Mouse (Mus musculus): ENCODE measurements at regions not wholly inside any gene's neighbourhood (a gene's known extent, or its start where the extent isn't known, plus 50 kb on each side); places are given as distances from the start of the nearest gene placed in this dataset.

DNA sequence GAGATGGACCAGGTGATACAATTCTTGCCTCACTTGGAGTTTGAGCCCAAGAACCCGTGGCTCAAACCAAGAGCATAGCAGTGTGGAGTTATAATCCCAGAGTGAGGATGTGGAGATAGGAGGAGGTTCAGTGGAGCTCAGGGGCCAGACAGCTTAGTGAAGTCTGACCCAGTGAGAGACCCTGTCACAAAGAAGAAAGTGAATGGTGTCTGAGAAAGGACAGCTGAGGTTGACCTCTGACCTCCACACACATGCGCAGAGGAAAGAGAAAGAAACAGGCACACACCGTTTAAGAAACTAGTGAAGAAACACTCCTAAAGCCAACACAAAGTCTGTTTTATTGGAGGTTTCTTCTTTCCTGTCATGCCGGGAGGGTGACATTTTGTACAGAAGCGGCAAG is 124.7 kb upstream of the Mkln1 start:
- intact Hi-C loops (cut with DNase I), result no loop called here
- DNase-seq (ENCODE audit: low spot score in 2 of 2), result no peak

DNA sequence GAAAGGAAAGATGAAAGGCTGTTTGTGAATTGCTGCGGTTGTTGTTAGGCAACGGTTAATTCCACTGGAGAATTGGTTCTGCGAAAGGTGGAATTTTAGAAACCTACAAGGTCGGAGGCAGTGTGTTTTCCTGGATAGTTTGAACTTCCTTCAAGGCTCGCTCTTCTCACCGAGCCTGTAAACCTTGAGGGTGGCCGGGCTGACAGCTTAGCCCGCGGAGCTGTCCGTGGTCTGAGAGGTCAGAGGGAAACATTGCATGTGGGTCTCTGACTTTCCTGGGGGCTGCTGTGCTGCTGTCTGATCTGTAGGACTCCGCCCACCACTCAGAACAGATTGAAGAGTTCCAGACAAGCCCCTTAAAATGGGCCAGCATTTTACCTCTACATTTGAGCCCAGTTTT is 124.3 kb upstream of the Mkln1 start:
- intact Hi-C loops (cut with DNase I), result no loop called here
- DNase-seq (ENCODE audit: low spot score in 2 of 2), result no peak

DNA sequence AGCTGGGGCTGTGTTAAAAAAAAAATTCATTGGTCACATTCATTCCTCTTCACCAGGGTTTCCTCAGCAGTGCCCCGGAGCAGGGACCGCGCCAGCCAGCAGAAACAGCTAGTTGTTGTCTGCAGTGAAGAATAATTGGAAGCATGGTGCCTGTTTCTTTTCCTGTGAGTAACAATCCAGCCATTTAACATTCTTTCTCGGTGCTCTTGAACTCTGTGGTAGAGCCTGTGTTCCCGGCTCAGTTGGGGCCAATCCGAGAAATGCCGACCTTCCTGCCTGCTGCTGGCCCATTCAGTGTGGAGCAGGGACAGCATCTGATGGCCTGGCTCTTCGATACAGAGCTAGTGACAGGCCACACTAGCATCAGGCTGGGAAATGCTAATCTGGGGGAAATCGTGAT is 120.7 kb upstream of the Mkln1 start:
- intact Hi-C loops (cut with DNase I), result no loop called here
- peak in 1 of 2 experiments; percentile 41 for DNase-seq (ENCODE audit: low spot score in 2 of 2)

DNA sequence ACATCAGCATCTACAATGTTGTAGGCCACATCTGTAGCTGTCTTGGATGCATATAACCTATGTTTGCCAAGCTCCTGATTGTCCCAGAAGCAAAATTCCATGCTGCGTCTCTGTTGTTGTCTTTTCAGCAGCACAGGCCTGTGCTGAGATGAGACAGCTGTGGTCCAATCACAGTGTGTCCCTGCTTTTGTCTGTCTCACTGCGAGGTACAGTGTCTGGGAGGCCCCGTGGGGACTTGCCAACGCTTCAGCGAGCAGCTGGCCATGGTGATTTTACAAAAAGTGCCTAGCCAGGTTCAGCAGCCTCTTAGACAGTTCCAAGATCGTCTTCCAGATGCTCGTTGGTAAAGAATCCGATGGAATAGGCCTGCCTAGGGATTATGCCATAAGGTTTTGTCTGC is 114.6 kb upstream of the Mkln1 start:
- DNase-seq (ENCODE audit: low spot score in 2 of 2), result no peak
- intact Hi-C loops (cut with DNase I), result loop anchor here (2.0 kb wide), 1 partner anchor 63 kb away; no protein-coding TSS in a partner anchor

DNA sequence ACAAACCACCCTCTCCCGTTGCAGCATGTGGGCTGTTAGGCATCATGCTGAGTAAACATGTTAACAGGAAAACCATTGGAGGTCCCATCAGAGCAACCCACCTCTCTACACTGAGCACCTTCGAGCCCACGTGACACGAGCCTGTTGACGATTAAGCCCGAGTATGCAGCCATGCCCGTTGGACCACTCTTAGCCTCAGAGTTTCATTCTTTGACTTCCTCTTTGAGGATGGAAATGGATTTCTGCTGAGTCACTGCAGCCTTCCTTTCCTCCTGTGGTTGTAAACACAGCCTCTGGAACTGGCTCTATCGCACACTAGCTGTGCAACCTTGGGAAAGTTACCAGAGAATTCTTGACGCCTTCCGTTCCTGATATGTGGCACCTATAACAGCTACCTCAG is 114.1 kb upstream of the Mkln1 start:
- intact Hi-C loops (cut with DNase I), result loop anchor here (2.0 kb wide), 1 partner anchor 64 kb away; no protein-coding TSS in a partner anchor
- DNase-seq (ENCODE audit: low spot score in 2 of 2), result no peak

DNA sequence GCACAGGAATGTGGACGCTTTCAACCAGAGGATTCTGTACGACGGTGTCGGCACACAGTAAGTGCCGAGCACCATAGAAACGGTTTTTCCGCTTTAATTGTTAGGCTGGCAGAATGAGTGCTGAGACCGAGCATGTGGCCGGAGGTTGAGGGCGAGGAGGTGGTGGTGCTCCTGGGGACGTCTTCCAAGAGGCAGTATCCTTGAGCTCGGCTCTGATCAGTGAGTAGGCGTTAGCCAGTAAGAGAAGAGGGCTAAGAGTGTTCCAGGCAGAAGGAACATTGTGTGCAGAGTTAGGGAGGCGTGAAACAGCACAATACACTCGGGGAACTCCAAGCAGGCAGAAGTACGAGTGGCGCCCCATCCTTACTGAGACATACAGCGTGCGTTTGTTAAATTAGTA is 113.5 kb upstream of the Mkln1 start:
- intact Hi-C loops (cut with DNase I), result loop anchor here (2.0 kb wide), 1 partner anchor 64 kb away; no protein-coding TSS in a partner anchor
- peak; percentile 71 to 85 for DNase-seq (ENCODE audit: low spot score in 2 of 2)

DNA sequence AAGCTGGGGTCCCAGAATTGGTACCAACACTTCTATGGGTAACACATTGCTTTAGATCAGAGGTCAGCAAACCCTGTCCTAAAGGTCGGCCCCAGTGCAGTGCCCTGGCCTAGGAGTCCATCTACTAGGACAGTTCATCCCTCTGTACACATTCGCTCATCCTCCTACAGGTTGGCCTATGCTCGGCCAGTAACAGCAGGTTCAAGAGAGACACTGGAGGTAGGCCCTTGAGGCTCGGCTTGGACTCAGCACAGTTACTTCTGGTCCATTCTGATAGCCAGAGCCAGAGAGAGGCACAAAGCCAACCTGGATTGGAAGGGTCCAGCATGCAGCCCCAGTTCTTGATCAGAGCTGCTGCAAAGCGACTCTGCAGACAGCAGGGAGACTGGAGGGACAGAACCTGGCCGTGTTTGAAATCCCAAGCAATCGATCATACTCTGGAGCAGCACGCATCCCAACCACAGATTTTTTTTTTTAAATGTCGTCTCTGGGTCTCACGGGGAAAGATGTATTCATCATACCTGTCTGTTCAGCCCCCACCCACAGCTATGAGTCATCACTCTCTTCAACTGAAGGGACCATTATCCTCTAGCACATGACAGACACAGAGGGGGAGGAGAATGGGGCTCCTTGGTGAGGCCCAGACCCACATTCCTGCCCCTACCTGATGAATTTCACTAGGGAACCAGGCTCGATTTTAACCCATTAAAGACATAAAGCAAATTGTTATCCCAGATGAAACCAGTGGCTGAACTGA is 112.4 kb upstream of the Mkln1 start:
- DNase-seq (ENCODE audit: low spot score in 2 of 2), result no peak
- intact Hi-C loops (cut with DNase I), result loop anchor here (2.0 kb wide), 1 partner anchor 65 kb away; no protein-coding TSS in a partner anchor

- intact Hi-C loops (cut with DNase I), result no loop called here
- DNase-seq (ENCODE audit: low spot score in 2 of 2), result no peak
Observed at GRCm38 (mm10) chr6:31287176-31287575, 111.4 kb upstream of the Mkln1 start.

- intact Hi-C loops (cut with DNase I), result no loop called here
- peak; percentile 47 to 63 for DNase-seq (ENCODE audit: low spot score in 2 of 2)
Observed at GRCm38 (mm10) chr6:31287686-31288085, 110.8 kb upstream of the Mkln1 start.

- intact Hi-C loops (cut with DNase I), result no loop called here
- DNase-seq (ENCODE audit: low spot score in 2 of 2), result no peak
Observed at GRCm38 (mm10) chr6:31288421-31289233, 109.9 kb upstream of the Mkln1 start.

DNA sequence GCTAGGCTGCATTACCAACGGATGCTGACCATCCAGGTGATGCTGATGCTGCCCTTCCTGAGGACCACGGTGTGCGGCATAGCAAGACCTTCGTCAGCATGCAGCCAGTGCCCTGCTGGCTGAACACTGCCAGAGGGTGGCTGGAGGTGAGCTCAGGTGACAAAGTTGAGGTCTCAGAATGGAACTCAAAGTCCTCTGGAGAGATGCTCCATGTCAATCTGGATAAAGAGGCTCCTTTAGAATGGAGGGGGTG is 109.4 kb upstream of the Mkln1 start:
- intact Hi-C loops (cut with DNase I), result no loop called here
- DNase-seq (ENCODE audit: low spot score in 2 of 2), result no peak

DNA sequence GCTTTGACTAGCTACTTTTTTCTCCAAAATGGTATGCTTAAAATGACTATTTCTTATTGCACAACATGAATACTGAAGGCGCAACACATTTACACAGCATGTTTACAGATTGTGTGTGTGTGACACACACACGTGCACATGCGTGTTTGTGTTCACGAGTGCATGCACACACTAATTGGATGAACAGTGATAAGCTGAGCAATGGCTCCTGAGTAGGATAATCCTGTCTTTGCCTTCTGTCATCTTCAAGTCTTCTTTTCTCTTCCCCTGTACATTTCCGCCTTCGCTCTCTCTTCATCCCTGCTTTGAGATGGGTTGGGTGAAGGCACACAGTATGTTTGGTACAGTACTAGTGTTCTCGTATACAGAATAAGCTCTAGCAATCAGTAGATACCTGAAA is 106.5 kb upstream of the Mkln1 start:
- intact Hi-C loops (cut with DNase I), result no loop called here
- DNase-seq (ENCODE audit: low spot score in 2 of 2), result no peak

GRCm38 (mm10) chr6:31293008-31293407 is 105.5 kb upstream of the Mkln1 start:
- intact Hi-C loops (cut with DNase I), result no loop called here
- no peak for DNase-seq (ENCODE audit: low spot score in 2 of 2)

DNA sequence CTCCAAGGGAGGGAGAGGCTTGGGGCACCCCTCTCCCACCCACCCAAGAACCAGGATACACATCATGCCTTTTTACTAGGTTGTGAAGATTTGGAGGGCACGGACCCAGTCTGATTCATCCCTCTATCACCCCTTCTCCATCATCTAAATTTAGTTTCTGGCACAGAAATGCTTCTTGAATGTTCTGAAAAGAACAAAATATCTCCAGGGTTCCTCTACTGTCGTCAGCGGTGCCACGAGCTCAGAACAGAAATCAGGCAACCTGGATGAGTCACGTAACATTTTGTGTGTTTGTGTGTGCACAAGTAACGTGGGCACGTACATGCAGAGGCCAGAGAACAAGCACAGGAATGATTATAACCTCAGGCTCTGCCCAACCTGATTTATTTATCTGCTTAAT is 99.1 kb upstream of the Mkln1 start:
- intact Hi-C loops (cut with DNase I), result no loop called here

DNA sequence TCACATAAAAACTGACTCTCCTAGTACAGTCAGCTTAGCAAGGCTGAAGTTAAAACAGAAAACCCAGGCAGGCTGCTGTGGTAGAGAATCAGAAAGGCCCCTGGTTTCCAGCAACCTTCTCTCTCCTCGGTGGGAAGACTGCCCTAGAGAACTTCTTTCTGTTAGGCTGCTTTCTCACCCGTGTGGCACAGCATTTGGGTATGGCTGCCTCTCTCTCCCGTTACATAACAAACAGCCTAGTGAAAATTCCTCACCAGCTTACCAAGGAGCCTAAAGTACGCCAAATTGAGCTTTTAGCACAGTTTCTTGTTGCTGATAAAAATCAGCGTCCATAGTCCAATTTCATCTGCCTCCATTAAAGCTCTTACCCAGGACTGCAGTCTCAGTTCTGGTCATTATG is 92.8 kb upstream of the Mkln1 start:
- intact Hi-C loops (cut with DNase I), result loop anchor here (5.0 kb wide), 1 partner anchor 83 kb away; no protein-coding TSS in a partner anchor
- no peak for DNase-seq (ENCODE audit: low spot score in 2 of 2)

More for the DNA sequence above, 99.1 kb upstream of the Mkln1 start:
- peak in 1 of 2 experiments; percentile 56 for DNase-seq (ENCODE audit: low spot score in 2 of 2)

GRCm38 (mm10) chr6:31307047-31307633 is 91.4 kb upstream of the Mkln1 start:
- peak in 1 of 2 experiments; percentile 43 for DNase-seq (ENCODE audit: low spot score in 2 of 2)
- intact Hi-C loops (cut with DNase I), result loop anchor here (5.0 kb wide), 1 partner anchor 85 kb away; no protein-coding TSS in a partner anchor

- no peak for DNase-seq (ENCODE audit: low spot score in 2 of 2)
- intact Hi-C loops (cut with DNase I), result loop anchor here (5.0 kb wide), 1 partner anchor 86 kb away; no protein-coding TSS in a partner anchor
Observed at GRCm38 (mm10) chr6:31307899-31308298, 90.6 kb upstream of the Mkln1 start.

- intact Hi-C loops (cut with DNase I), result no loop called here
- no peak for DNase-seq (ENCODE audit: low spot score in 2 of 2)
Observed at GRCm38 (mm10) chr6:31310660-31311059, 87.9 kb upstream of the Mkln1 start.

DNA sequence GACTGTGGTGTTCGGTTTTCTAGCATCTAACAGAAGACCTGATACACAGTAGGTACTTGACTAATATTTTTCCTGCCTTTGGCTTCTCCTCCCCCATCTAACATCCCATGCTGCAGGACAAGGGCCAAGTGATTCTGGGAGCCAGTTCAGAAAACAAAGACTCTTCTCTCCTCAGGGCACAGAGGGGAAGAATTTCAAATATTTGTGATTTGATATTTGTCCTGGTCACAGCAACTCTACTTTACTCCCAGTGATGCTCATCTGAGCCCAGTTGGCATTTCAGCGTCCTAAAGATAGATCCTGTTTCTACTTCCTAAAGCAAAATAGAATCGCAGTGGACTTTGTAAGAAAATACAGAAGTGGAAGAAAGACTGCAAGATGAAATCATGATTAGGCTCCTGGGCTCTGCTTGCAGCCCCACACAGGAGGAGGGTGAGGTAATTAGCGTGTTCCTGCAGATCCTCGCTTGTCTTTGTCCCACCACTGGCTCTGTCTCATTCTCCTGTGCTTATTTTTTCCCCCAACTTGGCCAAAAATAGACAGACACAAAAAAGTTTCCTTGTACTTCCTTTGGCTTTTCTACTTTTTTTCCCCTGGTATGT is 84.6 kb upstream of the Mkln1 start:
- no peak for DNase-seq (ENCODE audit: low spot score in 2 of 2)
- intact Hi-C loops (cut with DNase I), result no loop called here

GRCm38 (mm10) chr6:31317741-31318225 is 80.8 kb upstream of the Mkln1 start:
- intact Hi-C loops (cut with DNase I), result no loop called here

More at GRCm38 (mm10) chr6:31317741-31318225, 80.8 kb upstream of the Mkln1 start:
- no peak for DNase-seq (ENCODE audit: low spot score in 2 of 2)

Measured in left cerebral cortex, postnatal 14 days (tissue).